Mouse (Mus musculus) kidney, adult 18-20 months (tissue): ENCODE data around the gene Gdpd5.
A peak's percentile ranks its signal among the peaks of the same experiment; 100 is the strongest.

Source experiments
- DNase-seq: peaks from one replicate; pipeline ENCODE4 v3.0.0; 2021

The Gdpd5 gene

GRCm38 (mm10) chr7:99407598-99407997, 26.4 kb downstream of the Gdpd5 start:
- no peak for DNase-seq

GRCm38 (mm10) chr7:99409441-99410222, 28.4 kb downstream of the Gdpd5 start:
- no peak for DNase-seq

GRCm38 (mm10) chr7:99410315-99410714, 29.1 kb downstream of the Gdpd5 start:
- no peak for DNase-seq

GRCm38 (mm10) chr7:99411047-99411779, 30.0 kb downstream of the Gdpd5 start:
- no peak for DNase-seq

GRCm38 (mm10) chr7:99415045-99415444, 33.8 kb downstream of the Gdpd5 start:
- no peak for DNase-seq

GRCm38 (mm10) chr7:99419311-99419710, 38.1 kb downstream of the Gdpd5 start:
- no peak for DNase-seq

GRCm38 (mm10) chr7:99421006-99421405, 39.8 kb downstream of the Gdpd5 start:
- DNase-seq = peak; percentile 43

GRCm38 (mm10) chr7:99424538-99425155, 43.4 kb downstream of the Gdpd5 start:
- no peak for DNase-seq

- DNase-seq = no peak
These were observed 44.5 kb downstream of the Gdpd5 start for GRCm38 (mm10) chr7:99425706-99426105.

GRCm38 (mm10) chr7:99427031-99427430, 45.8 kb downstream of the Gdpd5 start:
- no peak for DNase-seq

GRCm38 (mm10) chr7:99427987-99428386, 46.8 kb downstream of the Gdpd5 start:
- no peak for DNase-seq

- no peak for DNase-seq
These were observed 47.6 kb downstream of the Gdpd5 start for GRCm38 (mm10) chr7:99428836-99429235.

- no peak for DNase-seq
These were observed 48.6 kb downstream of the Gdpd5 start for GRCm38 (mm10) chr7:99429786-99430185.

- DNase-seq = no peak
These were observed 49.0 kb downstream of the Gdpd5 start for GRCm38 (mm10) chr7:99430246-99430645.

GRCm38 (mm10) chr7:99432248-99432647, 51.0 kb downstream of the Gdpd5 start:
- DNase-seq = no peak

GRCm38 (mm10) chr7:99432863-99433262, 51.6 kb downstream of the Gdpd5 start:
- no peak for DNase-seq

GRCm38 (mm10) chr7:99434672-99435250, 53.5 kb downstream of the Gdpd5 start:
- no peak for DNase-seq

GRCm38 (mm10) chr7:99436530-99436929, 55.3 kb downstream of the Gdpd5 start:
- DNase-seq = no peak

- no peak for DNase-seq
These were observed 57.7 kb downstream of the Gdpd5 start for GRCm38 (mm10) chr7:99438881-99439280.

GRCm38 (mm10) chr7:99441534-99442072, 60.4 kb downstream of the Gdpd5 start:
- peak; percentile 78 for DNase-seq

GRCm38 (mm10) chr7:99443164-99443563, 62.0 kb downstream of the Gdpd5 start:
- no peak for DNase-seq

GRCm38 (mm10) chr7:99444012-99444411, 62.8 kb downstream of the Gdpd5 start:
- no peak for DNase-seq

- no peak for DNase-seq
These were observed 64.6 kb downstream of the Gdpd5 start for GRCm38 (mm10) chr7:99445833-99446232.
